In the genomic region with DNA sequence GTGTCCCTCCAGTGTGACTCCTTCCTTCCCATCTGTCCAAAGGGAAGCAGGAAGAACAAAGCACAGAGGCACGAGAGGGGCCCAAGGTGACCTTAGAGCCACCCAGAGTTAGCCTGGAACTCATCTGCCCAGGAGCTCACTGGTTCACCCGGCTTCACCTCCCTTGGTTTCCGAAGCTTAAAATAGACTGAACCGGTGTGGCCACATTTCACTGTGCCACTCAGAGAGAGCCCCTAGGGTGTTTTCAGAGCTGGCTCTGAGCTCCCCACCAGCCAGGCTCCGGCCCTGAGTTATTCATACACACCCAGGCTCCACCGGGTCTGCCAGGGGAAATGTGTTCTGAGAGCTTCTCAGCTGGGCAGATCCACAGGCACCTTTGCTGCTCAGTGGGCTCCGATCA, we compare ENCODE assay signal across 11 mouse cellular contexts. TPM values are rescaled to one million over a fixed set of nuclear protein-coding genes. Genes with fewer than 3 reads are reported as not detected.
DNase-seq lines count a peak whose midpoint lies in the region; ATAC-seq and TF ChIP-seq lines count a peak whose summit lies in the region.
"Had no signal": no experiment of that assay in that cellular context is flagged by ENCODE, and none has a peak within 500 bp of the region (broad histone marks: within the 10 kb centered on the region; RNA-seq: fewer than 3 reads in every experiment).

No protein-coding gene starts in this region.

- WGBS in kidney, adult 2 months = 50% methylated on average over 7 of the region's 7 CpGs
- 30% methylated on average over 7 of the region's 7 CpGs for WGBS in lung, postnatal 0 days
- WGBS in midbrain, embryonic 14.5 days = 78% methylated on average over 7 of the region's 7 CpGs

- H3K4me3 ChIP-seq in kidney, adult 2 months (ENCODE audit: insufficient read depth, low read depth, low read length) = no peak overlapping the region
- no peak overlapping the region for H3K4me3 ChIP-seq in lung, postnatal 0 days (ENCODE audit: low read depth, low read length)
- H3K4me3 ChIP-seq in midbrain, embryonic 14.5 days (replicated peaks; ENCODE audit: low read depth, low read length) = no peak overlapping the region

- peak overlapping the region; percentile 77 for H3K27ac ChIP-seq in kidney, adult 2 months (ENCODE audit: insufficient read depth, low read depth, low read length)
- peak overlapping the region; percentile 28 for H3K27ac ChIP-seq in lung, postnatal 0 days (ENCODE audit: low read length)
- H3K27ac ChIP-seq in midbrain, embryonic 14.5 days (replicated peaks; ENCODE audit: low read depth, low read length) = no peak overlapping the region

- no peak for TF ChIP-seq EP300 in lung, postnatal 0 days (IDR thresholded peaks at IDR 0.05)

- ATAC-seq in lung, postnatal 0 days = peak; percentile 66
- no peak for ATAC-seq in megakaryocyte, adult 5-6 weeks (ENCODE audit: poor library complexity, severe bottlenecking)
- ATAC-seq in midbrain, embryonic 14.5 days (ENCODE audit: low FRiP score, low TSS enrichment) = no peak
- ATAC-seq: intestine, postnatal 0 days; midbrain, embryonic 16.5 days had no signal

- peaks cover 5% of the 10 kb centered on the region; the same call in 1 of the 2 replicates for H3K4me1 ChIP-seq in kidney, adult 2 months (ENCODE audit: control insufficient read depth, insufficient read depth, low read length)
- H3K4me1 ChIP-seq in lung, postnatal 0 days (ENCODE audit: insufficient read depth, low read depth, low read length) = peaks cover 4% of the 10 kb centered on the region
- 0 out of 2 replicates have a peak, but pooled peaks cover 3% of the 10 kb centered on the region for H3K4me1 ChIP-seq in midbrain, embryonic 14.5 days (ENCODE audit: control insufficient read depth, insufficient read depth, low read length)

- TF ChIP-seq CTCF in kidney, adult 2 months (conservative IDR thresholded peaks at IDR 0.05; ENCODE audit: insufficient read depth, insufficient read length, low read depth, low read length) = no peak
- TF ChIP-seq CTCF in lung, postnatal 0 days (IDR thresholded peaks at IDR 0.05) = no peak

- peak; percentile 97 for DNase-seq in heart, adult 11 months
- no peak for DNase-seq in heart, postnatal 25 days (ENCODE audit: low spot score)
- DNase-seq in forelimb bud, embryonic 11.5 days (ENCODE audit: low read depth, low spot score) = peak; percentile 30
- DNase-seq in kidney, adult 2 months = peak; percentile 78
- peak; percentile 74 for DNase-seq in lung, postnatal 0 days (ENCODE audit: low spot score)
- no peak for DNase-seq in midbrain, embryonic 14.5 days
- no peak for DNase-seq in cerebellum, adult 9-11 months
- DNase-seq: cerebellum, postnatal 25 days had no signal

- H3K9ac ChIP-seq in lung, postnatal 0 days (replicated peaks; ENCODE audit: low read depth) = no peak overlapping the region
- no peak overlapping the region for H3K9ac ChIP-seq in midbrain, embryonic 14.5 days (replicated peaks; ENCODE audit: low read length)

- intact Hi-C loops in heart, postnatal 25 days (cut with DNase I) = no loop called here

- H3K36me3 ChIP-seq in kidney, adult 2 months (ENCODE audit: control insufficient read depth, insufficient read depth, low read length) = no peaks in the 10 kb centered on the region
- H3K36me3 ChIP-seq in lung, postnatal 0 days (ENCODE audit: insufficient read depth, low read length) = no peaks in the 10 kb centered on the region
- no peaks in the 10 kb centered on the region for H3K36me3 ChIP-seq in midbrain, embryonic 14.5 days (ENCODE audit: control insufficient read depth, insufficient read depth, low read length)

- TF ChIP-seq POLR2A in kidney, adult 2 months (IDR thresholded peaks at IDR 0.05; ENCODE audit: low read depth, low read length) = no peak

- H3K4me2 ChIP-seq in lung, postnatal 0 days (replicated peaks; ENCODE audit: low read depth, low read length) = no peak overlapping the region
- H3K4me2 ChIP-seq in midbrain, embryonic 14.5 days (ENCODE audit: low read length) = no peak overlapping the region

- no peaks in the 10 kb centered on the region for H3K27me3 ChIP-seq in kidney, adult 2 months (replicated peaks; ENCODE audit: control insufficient read depth, insufficient read depth, low read length)
- H3K27me3 ChIP-seq in lung, postnatal 0 days (replicated peaks; ENCODE audit: insufficient read depth, low read length) = no peaks in the 10 kb centered on the region
- no peaks in the 10 kb centered on the region for H3K27me3 ChIP-seq in midbrain, embryonic 14.5 days (ENCODE audit: control insufficient read depth, insufficient read depth, low read length)

- H3K9me3 ChIP-seq in lung, postnatal 0 days (ENCODE audit: low read length) = no peaks in the 10 kb centered on the region
- H3K9me3 ChIP-seq in midbrain, embryonic 14.5 days (ENCODE audit: control insufficient read depth, low read length) = no peaks in the 10 kb centered on the region

RNA-seq across cellular contexts. Expression of a gene that starts 53.0 kb away (rescaled TPM):
- 10 to 100 TPM; 24.3 to 30.9 TPM for total RNA-seq in heart, postnatal 25 days (2021)
- polyA plus RNA-seq in kidney, adult 2 months (2012; rRNA removed) = 2.7 and 3.4 TPM in 2 replicates
- polyA plus RNA-seq in lung, postnatal 0 days (2015; fragmentation: Nextera tagmentation; extraction: Ambion mirVana) = 12.6 and 14.7 TPM in 2 replicates
- 0.09 and 0.11 TPM in 2 replicates for total RNA-seq in megakaryocyte, adult 5-6 weeks (2015)
- 0.07 and 0.16 TPM in 2 replicates for total RNA-seq in megakaryocyte, adult 5-6 weeks (2017)
- polyA plus RNA-seq in midbrain, embryonic 14.5 days (2014; fragmentation: Nextera tagmentation; extraction: Ambion mirVana) = 0.91 and 1.2 TPM in 2 replicates

Comparison
In these comparisons a context has a peak if more than half of its experiments do, and no peak if none do; other contexts are left out.
1. DNase-seq: peak in heart, adult 11 months (single experiment), forelimb bud, embryonic 11.5 days (single experiment), kidney, adult 2 months (single experiment) and lung, postnatal 0 days (single experiment); none in heart, postnatal 25 days (single experiment), midbrain, embryonic 14.5 days (single experiment) and cerebellum, adult 9-11 months (single experiment).